Mouse (Mus musculus) E14TG2a.4 (cell line): ENCODE measurements around the gene Slc16a1.

Source experiments
- H3K27me3 ChIP-seq: 2 replicates; pipeline ENCODE4 v1.6.1; 2014; ENCODE audit warnings: low read length, control low read depth; ENCODE audit not compliant: insufficient read depth
- H3K36me3 ChIP-seq: 2 replicates; pipeline ENCODE4 v1.6.1; 2014; ENCODE audit warnings: low read length, control low read depth; ENCODE audit not compliant: insufficient read depth
- H3K4me1 ChIP-seq: replicated peaks from 2 replicates; pipeline ENCODE4 v1.6.1; 2014; ENCODE audit warnings: low read depth, low read length, control low read depth
- H3K4me3 ChIP-seq: replicated peaks from 2 replicates; pipeline ENCODE4 v1.5.1; 2014; ENCODE audit warnings: mild to moderate bottlenecking, low read length
- H3K9me3 ChIP-seq: 2 replicates; pipeline ENCODE4 v1.6.1; 2014; ENCODE audit warnings: low read length, control low read depth
- CTCF ChIP-seq: conservative IDR thresholded peaks from 2 replicates; pipeline ENCODE4 v1.5.1; 2014; ENCODE audit warnings: low read length
- NANOG ChIP-seq: IDR thresholded peaks from 2 replicates; pipeline ENCODE4 v1.6.1; 2014; ENCODE audit warnings: borderline replicate concordance, low read length, mixed read lengths
- POU5F1 ChIP-seq: IDR thresholded peaks from 2 replicates; pipeline ENCODE4 v1.6.1; 2014; ENCODE audit warnings: low read length, borderline replicate concordance

The Slc16a1 gene

GRCm38 (mm10) chr3:104643810-104644270, 5.4 kb downstream of the Slc16a1 start:
- H3K9me3 ChIP-seq = no peaks in the 10 kb centered on the region

GRCm38 (mm10) chr3:104644371-104644770, 5.9 kb downstream of the Slc16a1 start:
- no peak overlapping the region for H3K4me3 ChIP-seq
- H3K9me3 ChIP-seq = no peaks in the 10 kb centered on the region
- TF ChIP-seq CTCF (no peak), POU5F1 (no peak), NANOG (no peak)
- H3K4me1 ChIP-seq = peaks cover 58% of the 10 kb centered on the region
- no peaks in the 10 kb centered on the region for H3K27me3 ChIP-seq
- H3K36me3 ChIP-seq = peaks cover 9% of the 10 kb centered on the region; the same call in 1 of the 2 replicates

More at GRCm38 (mm10) chr3:104643810-104644270, 5.4 kb downstream of the Slc16a1 start:
- H3K27me3 ChIP-seq = no peaks in the 10 kb centered on the region
- H3K4me1 ChIP-seq = peaks cover 58% of the 10 kb centered on the region
- TF ChIP-seq NANOG = no peak
- peak; percentile 69 for TF ChIP-seq CTCF
- peaks cover 3% of the 10 kb centered on the region; the same call in 1 of the 2 replicates for H3K36me3 ChIP-seq
- H3K4me3 ChIP-seq = no peak overlapping the region

GRCm38 (mm10) chr3:104654219-104654618, 15.8 kb downstream of the Slc16a1 start:
- Histone ChIP-seq H3K9me3 (no peaks in the 10 kb centered on the region), H3K4me1 (peaks cover 11% of the 10 kb centered on the region), H3K27me3 (no peaks in the 10 kb centered on the region), H3K4me3 (no peak overlapping the region), H3K36me3 (peaks cover 95% of the 10 kb centered on the region)
- no peak for TF ChIP-seq POU5F1
- no peak for TF ChIP-seq NANOG
- no peak for TF ChIP-seq CTCF

GRCm38 (mm10) chr3:104654921-104655320, 16.5 kb downstream of the Slc16a1 start:
- Histone ChIP-seq H3K4me3 (no peak overlapping the region), H3K4me1 (peaks cover 9% of the 10 kb centered on the region), H3K36me3 (peaks cover 93% of the 10 kb centered on the region), H3K27me3 (no peaks in the 10 kb centered on the region), H3K9me3 (no peaks in the 10 kb centered on the region)
- TF ChIP-seq POU5F1 (no peak), CTCF (no peak), NANOG (no peak)

- Histone ChIP-seq H3K9me3 (no peaks in the 10 kb centered on the region), H3K4me1 (peaks cover 24% of the 10 kb centered on the region), H3K27me3 (no peaks in the 10 kb centered on the region), H3K4me3 (no peak overlapping the region), H3K36me3 (peaks cover 56% of the 10 kb centered on the region)
- TF ChIP-seq CTCF = no peak
- no peak for TF ChIP-seq NANOG
- TF ChIP-seq POU5F1 = no peak
These were observed 20.2 kb downstream of the Slc16a1 start for GRCm38 (mm10) chr3:104658706-104659105.

- H3K4me3 ChIP-seq = no peak overlapping the region
- TF ChIP-seq POU5F1 (no peak), NANOG (no peak), CTCF (no peak)
- peaks cover 26% of the 10 kb centered on the region for H3K4me1 ChIP-seq
- peaks cover 45% of the 10 kb centered on the region for H3K36me3 ChIP-seq
- no peaks in the 10 kb centered on the region for H3K27me3 ChIP-seq
- H3K9me3 ChIP-seq = no peaks in the 10 kb centered on the region
These were observed 21.3 kb downstream of the Slc16a1 start for GRCm38 (mm10) chr3:104659758-104660157.

- Histone ChIP-seq H3K4me3 (no peak overlapping the region), H3K9me3 (no peaks in the 10 kb centered on the region), H3K36me3 (peaks cover 38% of the 10 kb centered on the region), H3K27me3 (no peaks in the 10 kb centered on the region), H3K4me1 (peaks cover 23% of the 10 kb centered on the region)
- TF ChIP-seq CTCF (no peak), NANOG (no peak), POU5F1 (no peak)
These were observed 22.1 kb downstream of the Slc16a1 start for GRCm38 (mm10) chr3:104660522-104660921.

GRCm38 (mm10) chr3:104662007-104662406, 23.5 kb downstream of the Slc16a1 start:
- Histone ChIP-seq H3K4me3 (no peak overlapping the region), H3K36me3 (peaks cover 23% of the 10 kb centered on the region), H3K4me1 (peaks cover 23% of the 10 kb centered on the region), H3K27me3 (no peaks in the 10 kb centered on the region), H3K9me3 (no peaks in the 10 kb centered on the region)
- TF ChIP-seq CTCF (no peak), POU5F1 (no peak), NANOG (no peak)

- Histone ChIP-seq H3K4me3 (no peak overlapping the region; the same call in 1 of the 2 replicates), H3K27me3 (no peaks in the 10 kb centered on the region), H3K4me1 (peaks cover 23% of the 10 kb centered on the region), H3K9me3 (no peaks in the 10 kb centered on the region), H3K36me3 (peaks cover 15% of the 10 kb centered on the region)
- TF ChIP-seq CTCF (no peak), POU5F1 (no peak), NANOG (no peak)
These were observed 24.5 kb downstream of the Slc16a1 start for GRCm38 (mm10) chr3:104662926-104663325.
